Mouse (Mus musculus): Measurements from ENCODE around the gene Slc25a5. TPM values are rescaled to one million over a fixed set of nuclear protein-coding genes. Genes with fewer than 3 reads are reported as not detected.

Slc25a5 gene
- total and polyA plus RNA-seq, 3 experiments: 591 to 1,177 (median 881) TPM

GRCm38 (mm10) chrX:36760946-36761635 is 34.4 kb upstream of the Slc25a5 start (continued):
- no peak for TF ChIP-seq MEF2A (IDR thresholded peaks at IDR 0.05; ENCODE audit: borderline replicate concordance, low read depth, low read length)

GRCm38 (mm10) chrX:36762289-36762688 is 33.2 kb upstream of the Slc25a5 start:
- Histone ChIP-seq H3K9ac (ENCODE audit: insufficient read depth, low read depth) (no peak overlapping the region), H3K9me3 (replicated peaks; ENCODE audit: low read length) (no peaks in the 10 kb centered on the region), H3K4me2 (ENCODE audit: insufficient read depth, low read depth, poor library complexity, severe bottlenecking) (no peak overlapping the region), H3K27ac (ENCODE audit: insufficient read depth, low read depth) (no peak overlapping the region), H3K36me3 (replicated peaks in 1 of 2; ENCODE audit: control insufficient read depth in 1 of 2, insufficient read depth in 1 of 2, low read length in 1 of 2) (no peaks in the 10 kb centered on the region), H3K27me3 (replicated peaks) (no peaks in the 10 kb centered on the region), H3K4me1 (ENCODE audit: control insufficient read depth in 1 of 2, insufficient read depth in 2 of 2) (peaks cover 4 to 31% of the 10 kb centered on the region in 2 experiments; a peak in 2 of 4 replicates), H3K4me3 (replicated peaks in 1 of 3; ENCODE audit: low read depth in 2 of 3, low read length in 2 of 3, poor library complexity in 1 of 3) (no peak overlapping the region), H3K79me2 (replicated peaks; ENCODE audit: control insufficient read depth, extremely low read depth, insufficient read depth, poor library complexity, severe bottlenecking) (no peaks in the 10 kb centered on the region)
- TF ChIP-seq SIN3A (IDR thresholded peaks at IDR 0.05; ENCODE audit: low read length) (no peak), UBTF (IDR thresholded peaks at IDR 0.05; ENCODE audit: low read depth, low read length) (no peak), CTCF (conservative IDR thresholded peaks at IDR 0.05 in 1 of 2, IDR thresholded peaks at IDR 0.05 in 1 of 2; ENCODE audit: low read depth in 2 of 2, low read length in 2 of 2) (no peak), ETS1 (conservative IDR thresholded peaks at IDR 0.05; ENCODE audit: low read depth, low read length) (no peak), USF1 (IDR thresholded peaks at IDR 0.05; ENCODE audit: low read depth, low read length) (no peak), MAX (IDR thresholded peaks at IDR 0.05; ENCODE audit: low read length) (no peak), ZMIZ1 (IDR thresholded peaks at IDR 0.05; ENCODE audit: low read depth, low read length) (no peak), RAD21 (IDR thresholded peaks at IDR 0.05; ENCODE audit: low read depth, low read length) (no peak), KAT2A (IDR thresholded peaks at IDR 0.05; ENCODE audit: insufficient replicate concordance, low read length) (no peak), ZNF384 (IDR thresholded peaks at IDR 0.05; ENCODE audit: low read depth, low read length) (no peak), BHLHE40 (IDR thresholded peaks at IDR 0.05; ENCODE audit: low read depth, low read length) (no peak), SMC3 (IDR thresholded peaks at IDR 0.05; ENCODE audit: low read depth, low read length) (no peak)
- dilution Hi-C loops (cut with MboI; ENCODE audit: extremely low pct_ligation_motif_present, extremely low pct_unique_long_range_greater_than_20kb, low sequenced_read_pairs) (no loop called here), in situ Hi-C loops (cut with MboI; ENCODE audit: low pct_ligation_motif_present, low pct_unique_long_range_greater_than_20kb, low sequenced_read_pairs) (loop anchor here (5.0 to 25.0 kb wide), 2 partner anchors 35 to 150 kb away; partner anchors contain the start of genes Nkrf and Slc25a5)
- DNase-seq (ENCODE audit: extremely low read depth): no peak

- no peak overlapping the region for H3K4me3 ChIP-seq (replicated peaks in 1 of 3; ENCODE audit: low read depth in 2 of 3, low read length in 2 of 3, poor library complexity in 1 of 3)
- TF ChIP-seq MAFK (IDR thresholded peaks at IDR 0.05; ENCODE audit: insufficient replicate concordance, low read length): no peak
- no peak for TF ChIP-seq SMC3 (IDR thresholded peaks at IDR 0.05; ENCODE audit: low read depth, low read length)
- TF ChIP-seq MEF2A (IDR thresholded peaks at IDR 0.05; ENCODE audit: borderline replicate concordance, low read depth, low read length): no peak
- TF ChIP-seq USF1 (IDR thresholded peaks at IDR 0.05; ENCODE audit: low read depth, low read length): no peak
- no peak for TF ChIP-seq PAX5 (IDR thresholded peaks at IDR 0.05; ENCODE audit: low read length)
- TF ChIP-seq TCF12 (IDR thresholded peaks at IDR 0.05; ENCODE audit: low read depth, low read length): no peak
- no peak for TF ChIP-seq MXI1 (IDR thresholded peaks at IDR 0.05; ENCODE audit: low read depth, low read length)
- TF ChIP-seq MYC (IDR thresholded peaks at IDR 0.05; ENCODE audit: low read depth, low read length): no peak
- TF ChIP-seq JUND (conservative IDR thresholded peaks at IDR 0.05; ENCODE audit: low read depth, low read length): no peak
- no peak for TF ChIP-seq ELF1 (IDR thresholded peaks at IDR 0.05; ENCODE audit: low read depth, low read length)
- TF ChIP-seq MAZ (IDR thresholded peaks at IDR 0.05; ENCODE audit: low read depth, low read length): no peak
- TF ChIP-seq USF2 (conservative IDR thresholded peaks at IDR 0.05; ENCODE audit: low read depth, low read length): no peak
- no peak for TF ChIP-seq POLR2A (IDR thresholded peaks at IDR 0.05; ENCODE audit: low read depth, low read length)
- no peak for TF ChIP-seq ZC3H11A (IDR thresholded peaks at IDR 0.05; ENCODE audit: low read depth, low read length)
- no peak for TF ChIP-seq RCOR1 (conservative IDR thresholded peaks at IDR 0.05; ENCODE audit: low read depth, low read length)
- no peak for TF ChIP-seq SIN3A (IDR thresholded peaks at IDR 0.05; ENCODE audit: low read length)
- TF ChIP-seq POLR2AphosphoS2 (IDR thresholded peaks at IDR 0.05; ENCODE audit: low read depth, low read length): no peak
- TF ChIP-seq ZMIZ1 (IDR thresholded peaks at IDR 0.05; ENCODE audit: low read depth, low read length): no peak
- H3K36me3 ChIP-seq (replicated peaks in 1 of 2; ENCODE audit: control insufficient read depth in 1 of 2, insufficient read depth in 1 of 2, low read length in 1 of 2): no peaks in the 10 kb centered on the region
- H3K4me1 ChIP-seq (ENCODE audit: control insufficient read depth in 1 of 2, insufficient read depth in 2 of 2): peaks cover 4 to 26% of the 10 kb centered on the region in 2 experiments; a peak in 2 of 4 replicates
- H3K4me2 ChIP-seq (ENCODE audit: insufficient read depth, low read depth, poor library complexity, severe bottlenecking): no peak overlapping the region
- no peaks in the 10 kb centered on the region for H3K27me3 ChIP-seq (replicated peaks)
- H3K79me2 ChIP-seq (replicated peaks; ENCODE audit: control insufficient read depth, extremely low read depth, insufficient read depth, poor library complexity, severe bottlenecking): no peaks in the 10 kb centered on the region
- H3K9ac ChIP-seq (ENCODE audit: insufficient read depth, low read depth): no peak overlapping the region
- no peak overlapping the region for H3K27ac ChIP-seq (ENCODE audit: insufficient read depth, low read depth)
- in situ Hi-C loops (cut with MboI; ENCODE audit: low pct_ligation_motif_present, low pct_unique_long_range_greater_than_20kb, low sequenced_read_pairs) (loop anchor here (5.0 to 25.0 kb wide), 2 partner anchors 34 to 149 kb away; partner anchors contain the start of genes Nkrf and Slc25a5), dilution Hi-C loops (cut with MboI; ENCODE audit: extremely low pct_ligation_motif_present, extremely low pct_unique_long_range_greater_than_20kb, low sequenced_read_pairs) (no loop called here)
- no peak for DNase-seq (ENCODE audit: extremely low read depth)
- no peaks in the 10 kb centered on the region for H3K9me3 ChIP-seq (replicated peaks; ENCODE audit: low read length)
Observed at GRCm38 (mm10) chrX:36762894-36763293, 32.6 kb upstream of the Slc25a5 start.

Data from CH12.LX (cell line).